Mouse (Mus musculus) kidney, adult 2 months (tissue): ENCODE data around the gene Pdia5.

Experiments
- CTCF ChIP-seq: fragments of 200-500 bp; conservative IDR thresholded peaks from 2 replicates; pipeline ENCODE4 v1.5.1; 2011; ENCODE audit warnings: low read depth, mild to moderate bottlenecking, control low read depth, low read length, moderate library complexity, mixed read lengths; ENCODE audit not compliant: insufficient read depth, insufficient read length
- POLR2A ChIP-seq: fragments of 200-500 bp; IDR thresholded peaks from one replicate; pipeline ENCODE4 v1.6.1; 2011; ENCODE audit warnings: low read depth, low read length, control low read depth

DNA sequence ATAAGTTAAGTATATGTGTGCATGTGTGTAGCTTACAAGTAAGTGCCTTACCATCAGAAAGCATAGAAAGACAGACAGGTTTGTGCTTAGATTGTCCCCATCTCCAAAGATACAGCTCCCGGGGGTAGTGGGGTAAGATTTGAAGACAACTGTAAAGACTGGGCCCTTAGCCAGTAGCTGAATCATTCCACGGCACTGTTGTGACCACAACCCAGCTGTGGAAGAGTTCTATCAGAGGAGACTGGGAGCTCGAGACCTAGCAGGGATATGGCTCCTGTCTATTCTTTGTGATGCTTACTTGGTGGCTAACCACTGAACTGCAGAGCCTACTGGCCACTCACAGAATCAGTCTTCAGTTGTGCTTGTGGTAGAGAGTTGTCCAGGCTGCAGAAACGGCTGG, 84.5 kb downstream of the Pdia5 start:
- TF ChIP-seq POLR2A (no peak), CTCF (no peak)
